Mouse (Mus musculus): ENCODE measurements around the gene Trip12. TPM values are rescaled to one million over a fixed set of nuclear protein-coding genes. Genes with fewer than 3 reads are reported as not detected.

The Trip12 gene
- polyA plus RNA-seq, 1 experiment from 2014 or later, result 59.9 TPM

- no peak for ATAC-seq (ENCODE audit: low FRiP score)
- H3K4me2 ChIP-seq, result peak overlapping the region; percentile 78
- peak overlapping the region; percentile 90 for H3K4me3 ChIP-seq
- H3K4me1 ChIP-seq (replicated peaks), result peaks cover 33% of the 10 kb centered on the region
- peaks cover 10% of the 10 kb centered on the region; the same call in 1 of the 2 replicates for H3K36me3 ChIP-seq
- no peaks in the 10 kb centered on the region for H3K27me3 ChIP-seq
- 11% methylated on average over 20 of the region's 20 CpGs for WGBS
- H3K9ac ChIP-seq, result peak overlapping the region; percentile 96
- no peaks in the 10 kb centered on the region for H3K9me3 ChIP-seq
- no peak overlapping the region for H3K27ac ChIP-seq
These were observed 2.7 kb downstream of the Trip12 start for GRCm38 (mm10) chr1:84837523-84838145.

- H3K4me3 ChIP-seq, result no peak overlapping the region
- H3K9me3 ChIP-seq, result no peaks in the 10 kb centered on the region
- H3K27me3 ChIP-seq, result no peaks in the 10 kb centered on the region
- ATAC-seq (ENCODE audit: low FRiP score), result no peak
- no peak overlapping the region for H3K27ac ChIP-seq
- H3K9ac ChIP-seq, result no peak overlapping the region
- no peak overlapping the region for H3K4me2 ChIP-seq
- no peaks in the 10 kb centered on the region for H3K4me1 ChIP-seq (replicated peaks)
- peaks cover 13% of the 10 kb centered on the region for H3K36me3 ChIP-seq
- WGBS, result 84% methylated on average over 2 of the region's 2 CpGs
These were observed 15.2 kb downstream of the Trip12 start for GRCm38 (mm10) chr1:84825091-84825490.

- ATAC-seq (ENCODE audit: low FRiP score), result no peak
- Histone ChIP-seq H3K27ac (no peak overlapping the region), H3K27me3 (no peaks in the 10 kb centered on the region), H3K4me1 (replicated peaks) (no peaks in the 10 kb centered on the region), H3K9me3 (no peaks in the 10 kb centered on the region), H3K9ac (no peak overlapping the region), H3K4me2 (no peak overlapping the region), H3K36me3 (peaks cover 4% of the 10 kb centered on the region; the same call in 1 of the 2 replicates), H3K4me3 (no peak overlapping the region)
- WGBS, result 95% methylated on average over 1 of the region's 1 CpGs
These were observed 22.7 kb downstream of the Trip12 start for GRCm38 (mm10) chr1:84817596-84817995.

- H3K27me3 ChIP-seq, result no peaks in the 10 kb centered on the region
- no peak overlapping the region for H3K27ac ChIP-seq
- WGBS, result 94% methylated on average over 1 of the region's 1 CpGs
- H3K4me1 ChIP-seq (replicated peaks), result no peaks in the 10 kb centered on the region
- no peaks in the 10 kb centered on the region for H3K36me3 ChIP-seq
- H3K4me2 ChIP-seq, result no peak overlapping the region
- no peak overlapping the region for H3K4me3 ChIP-seq
- H3K9me3 ChIP-seq, result no peaks in the 10 kb centered on the region
- no peak for ATAC-seq (ENCODE audit: low FRiP score)
- no peak overlapping the region for H3K9ac ChIP-seq
These were observed 36.5 kb downstream of the Trip12 start for GRCm38 (mm10) chr1:84803788-84804187.

- Histone ChIP-seq H3K4me2 (no peak overlapping the region), H3K4me1 (replicated peaks) (no peaks in the 10 kb centered on the region), H3K36me3 (peaks cover under 1% of the 10 kb centered on the region; the same call in 1 of the 2 replicates)
These were observed 41.1 kb downstream of the Trip12 start for GRCm38 (mm10) chr1:84799166-84799565.

GRCm38 (mm10) chr1:84795335-84795734 lies 45.0 kb downstream of the Trip12 start:
- WGBS, result 90% methylated on average over 7 of the region's 7 CpGs
- no peak for ATAC-seq (ENCODE audit: low FRiP score)
- Histone ChIP-seq H3K9me3 (no peaks in the 10 kb centered on the region), H3K27me3 (no peaks in the 10 kb centered on the region), H3K4me1 (replicated peaks) (no peaks in the 10 kb centered on the region), H3K27ac (no peak overlapping the region), H3K9ac (no peak overlapping the region), H3K36me3 (peaks cover 24% of the 10 kb centered on the region), H3K4me2 (no peak overlapping the region), H3K4me3 (no peak overlapping the region)

More at GRCm38 (mm10) chr1:84799166-84799565, 41.1 kb downstream of the Trip12 start:
- Histone ChIP-seq H3K27me3 (no peaks in the 10 kb centered on the region), H3K27ac (no peak overlapping the region), H3K9ac (no peak overlapping the region), H3K4me3 (no peak overlapping the region), H3K9me3 (no peaks in the 10 kb centered on the region)
- ATAC-seq (ENCODE audit: low FRiP score), result no peak

DNA sequence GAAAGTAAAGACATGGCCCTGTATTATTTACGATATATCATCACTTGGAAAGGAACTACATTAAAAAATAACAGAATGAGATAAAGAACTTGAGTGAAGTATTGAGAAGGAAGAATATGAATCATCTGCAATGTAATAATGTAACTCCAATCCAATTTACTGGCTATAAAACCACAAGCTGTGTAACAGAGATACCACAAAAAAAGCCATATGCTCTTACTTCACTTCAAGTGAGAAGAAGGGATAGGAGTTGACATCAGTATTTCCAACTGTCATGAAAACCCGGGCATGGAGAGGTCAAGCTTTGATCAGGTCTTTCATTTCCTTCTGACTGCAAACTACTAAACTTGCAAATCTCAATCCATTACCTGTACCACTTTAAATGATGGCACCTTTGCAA lies 48.9 kb downstream of the Trip12 start:
- ATAC-seq (ENCODE audit: low FRiP score), result no peak
- H3K9me3 ChIP-seq, result no peaks in the 10 kb centered on the region
- no peak overlapping the region for H3K4me3 ChIP-seq
- H3K4me1 ChIP-seq (replicated peaks), result no peaks in the 10 kb centered on the region
- H3K36me3 ChIP-seq, result peaks cover 31% of the 10 kb centered on the region
- no peak overlapping the region for H3K4me2 ChIP-seq
- H3K27me3 ChIP-seq, result no peaks in the 10 kb centered on the region
- WGBS, result 96% methylated on average over 2 of the region's 2 CpGs
- H3K9ac ChIP-seq, result no peak overlapping the region
- H3K27ac ChIP-seq, result no peak overlapping the region

GRCm38 (mm10) chr1:84780630-84781029 lies 59.7 kb downstream of the Trip12 start:
- Histone ChIP-seq H3K27me3 (no peaks in the 10 kb centered on the region), H3K4me3 (no peak overlapping the region), H3K4me2 (no peak overlapping the region), H3K4me1 (replicated peaks) (no peaks in the 10 kb centered on the region), H3K9me3 (no peaks in the 10 kb centered on the region), H3K36me3 (peaks cover 16% of the 10 kb centered on the region), H3K27ac (no peak overlapping the region), H3K9ac (no peak overlapping the region)
- ATAC-seq (ENCODE audit: low FRiP score), result no peak
- 93% methylated on average over 3 of the region's 3 CpGs for WGBS

DNA sequence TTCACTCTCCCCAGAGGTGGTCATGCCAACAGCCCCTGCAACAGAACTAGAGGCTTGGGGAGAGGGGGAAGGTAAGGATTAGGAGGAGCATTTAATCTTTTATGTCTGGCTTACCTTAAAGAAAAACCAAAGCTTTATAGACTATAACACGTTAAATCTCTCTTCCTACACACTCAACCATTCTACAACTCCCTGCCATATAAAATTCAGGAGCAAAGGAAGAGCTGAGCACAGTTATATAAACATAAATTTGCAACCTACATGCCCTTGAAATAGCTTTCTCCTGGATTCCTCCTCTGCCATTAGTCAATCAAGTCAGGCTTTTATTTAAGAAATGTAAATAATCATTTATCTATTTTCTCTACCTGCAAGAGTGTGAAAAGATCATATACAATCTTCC lies 62.9 kb downstream of the Trip12 start:
- no peak overlapping the region for H3K4me2 ChIP-seq
- no peak overlapping the region for H3K9ac ChIP-seq
- H3K36me3 ChIP-seq, result peaks cover 5% of the 10 kb centered on the region; the same call in 1 of the 2 replicates
- ATAC-seq (ENCODE audit: low FRiP score), result no peak
- H3K9me3 ChIP-seq, result no peaks in the 10 kb centered on the region
- H3K4me1 ChIP-seq (replicated peaks), result no peaks in the 10 kb centered on the region
- 100% methylated on average over 1 of the region's 1 CpGs for WGBS
- H3K27me3 ChIP-seq, result no peaks in the 10 kb centered on the region
- no peak overlapping the region for H3K4me3 ChIP-seq
- no peak overlapping the region for H3K27ac ChIP-seq

DNA sequence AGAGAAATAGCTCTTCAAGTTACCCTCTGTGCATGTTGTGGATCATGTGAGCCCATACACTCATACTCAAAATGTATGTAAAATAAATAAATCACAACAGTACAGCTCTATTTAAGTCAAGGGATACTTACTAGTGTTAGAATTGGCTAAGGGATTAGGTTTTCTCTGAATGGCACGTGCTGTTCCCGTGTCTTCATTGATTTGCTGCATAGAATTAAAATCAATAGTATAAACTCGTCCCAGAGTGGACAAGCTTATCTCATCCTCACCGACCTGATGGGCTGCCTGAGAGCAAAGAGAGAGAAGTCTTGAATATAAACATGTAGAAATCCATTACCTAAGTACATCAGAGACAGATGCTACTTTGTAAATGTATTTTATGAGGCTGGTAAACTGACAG lies 81.5 kb downstream of the Trip12 start:
- Histone ChIP-seq H3K9ac (no peak overlapping the region), H3K27me3 (no peaks in the 10 kb centered on the region), H3K9me3 (no peaks in the 10 kb centered on the region), H3K36me3 (peaks cover 65% of the 10 kb centered on the region), H3K4me3 (no peak overlapping the region), H3K27ac (no peak overlapping the region), H3K4me2 (no peak overlapping the region), H3K4me1 (replicated peaks) (no peaks in the 10 kb centered on the region)
- 84% methylated on average over 4 of the region's 4 CpGs for WGBS
- ATAC-seq (ENCODE audit: low FRiP score), result no peak

GRCm38 (mm10) chr1:84742156-84742555 lies 98.2 kb downstream of the Trip12 start:
- H3K27me3 ChIP-seq, result no peaks in the 10 kb centered on the region
- H3K4me1 ChIP-seq (replicated peaks), result no peaks in the 10 kb centered on the region
- no peak overlapping the region for H3K27ac ChIP-seq
- 97% methylated on average over 3 of the region's 3 CpGs for WGBS
- no peak overlapping the region for H3K4me2 ChIP-seq
- no peaks in the 10 kb centered on the region for H3K9me3 ChIP-seq
- peaks cover 57% of the 10 kb centered on the region for H3K36me3 ChIP-seq
- no peak overlapping the region for H3K4me3 ChIP-seq
- no peak overlapping the region for H3K9ac ChIP-seq
- no peak for ATAC-seq (ENCODE audit: low FRiP score)

DNA sequence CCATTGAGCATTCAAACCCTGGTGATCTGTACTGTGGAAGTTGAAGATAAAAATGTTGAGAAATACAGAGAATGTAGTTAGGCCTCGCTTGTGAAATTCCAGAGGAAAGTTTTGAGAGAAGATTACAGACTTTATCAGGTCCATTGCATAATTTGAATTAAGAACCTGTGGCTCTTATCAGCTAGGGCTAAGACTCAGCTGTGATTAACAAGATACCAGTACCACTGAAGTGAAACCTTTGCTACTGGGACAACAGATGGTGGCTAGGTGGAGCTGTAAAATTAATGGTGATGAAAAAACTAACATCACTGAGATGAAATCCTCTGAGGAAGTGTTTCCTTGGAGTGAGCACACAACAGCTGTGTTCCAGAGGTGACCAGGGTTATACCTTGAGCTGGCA lies 100.2 kb downstream of the Trip12 start:
- Histone ChIP-seq H3K4me1 (replicated peaks) (no peaks in the 10 kb centered on the region), H3K9ac (no peak overlapping the region), H3K36me3 (peaks cover 62% of the 10 kb centered on the region), H3K27me3 (no peaks in the 10 kb centered on the region), H3K4me2 (no peak overlapping the region), H3K4me3 (no peak overlapping the region), H3K27ac (no peak overlapping the region), H3K9me3 (no peaks in the 10 kb centered on the region)
- ATAC-seq (ENCODE audit: low FRiP score), result no peak
- 97% methylated on average over 1 of the region's 1 CpGs for WGBS

- WGBS, result 63% methylated on average over 1 of the region's 1 CpGs
- H3K36me3 ChIP-seq, result peaks cover 52% of the 10 kb centered on the region
- no peaks in the 10 kb centered on the region for H3K27me3 ChIP-seq
- ATAC-seq (ENCODE audit: low FRiP score), result no peak
- H3K4me1 ChIP-seq (replicated peaks), result no peaks in the 10 kb centered on the region
- no peak overlapping the region for H3K4me2 ChIP-seq
- no peaks in the 10 kb centered on the region for H3K9me3 ChIP-seq
- H3K9ac ChIP-seq, result no peak overlapping the region
- H3K27ac ChIP-seq, result no peak overlapping the region
- H3K4me3 ChIP-seq, result no peak overlapping the region
These were observed 103.2 kb downstream of the Trip12 start for GRCm38 (mm10) chr1:84737097-84737496.

All from hindbrain, embryonic 13.5 days (tissue).